Mouse (Mus musculus): ENCODE results near the gene Sema3e. TPM values are rescaled to one million over a fixed set of nuclear protein-coding genes. Genes with fewer than 3 reads are reported as not detected.

Gene Sema3e
- polyA plus RNA-seq, 1 experiment from 2014 or later = 2.0 TPM

- 91% methylated on average over 11 of the region's 11 CpGs for WGBS
- Histone ChIP-seq H3K9me3 (no peaks in the 10 kb centered on the region), H3K4me3 (no peak overlapping the region), H3K36me3 (no peaks in the 10 kb centered on the region), H3K27me3 (ENCODE audit: insufficient read depth, poor library complexity, severe bottlenecking) (no peaks in the 10 kb centered on the region), H3K4me1 (replicated peaks) (no peaks in the 10 kb centered on the region), H3K27ac (no peak overlapping the region)
- no peak for DNase-seq (ENCODE audit: low spot score)
Observed at GRCm38 (mm10) chr5:14182156-14182555, 157.1 kb downstream of the Sema3e start.

GRCm38 (mm10) chr5:14195172-14195819, 170.2 kb downstream of the Sema3e start:
- Histone ChIP-seq H3K36me3 (no peaks in the 10 kb centered on the region), H3K4me3 (no peak overlapping the region), H3K4me1 (replicated peaks) (no peaks in the 10 kb centered on the region), H3K9me3 (no peaks in the 10 kb centered on the region), H3K27ac (no peak overlapping the region), H3K27me3 (ENCODE audit: insufficient read depth, poor library complexity, severe bottlenecking) (no peaks in the 10 kb centered on the region)
- no peak for DNase-seq (ENCODE audit: low spot score)
- WGBS = 74% methylated on average over 6 of the region's 6 CpGs

- Histone ChIP-seq H3K27ac (no peak overlapping the region), H3K27me3 (ENCODE audit: insufficient read depth, poor library complexity, severe bottlenecking) (no peaks in the 10 kb centered on the region), H3K4me3 (no peak overlapping the region), H3K36me3 (no peaks in the 10 kb centered on the region), H3K4me1 (replicated peaks) (no peaks in the 10 kb centered on the region), H3K9me3 (no peaks in the 10 kb centered on the region)
- 78% methylated on average over 3 of the region's 3 CpGs for WGBS
- no peak for DNase-seq (ENCODE audit: low spot score)
Observed at GRCm38 (mm10) chr5:14198344-14199040, 173.4 kb downstream of the Sema3e start.

GRCm38 (mm10) chr5:14206794-14207193, 181.7 kb downstream of the Sema3e start:
- H3K9me3 ChIP-seq = no peaks in the 10 kb centered on the region
- no peaks in the 10 kb centered on the region for H3K36me3 ChIP-seq
- H3K27me3 ChIP-seq (ENCODE audit: insufficient read depth, poor library complexity, severe bottlenecking) = no peaks in the 10 kb centered on the region
- H3K4me1 ChIP-seq (replicated peaks) = no peaks in the 10 kb centered on the region
- H3K27ac ChIP-seq = no peak overlapping the region
- H3K4me3 ChIP-seq = no peak overlapping the region
- no peak for DNase-seq (ENCODE audit: low spot score)
- WGBS = 80% methylated on average over 2 of the region's 2 CpGs

GRCm38 (mm10) chr5:14209962-14210361, 184.9 kb downstream of the Sema3e start:
- Histone ChIP-seq H3K27ac (no peak overlapping the region), H3K27me3 (ENCODE audit: insufficient read depth, poor library complexity, severe bottlenecking) (no peaks in the 10 kb centered on the region), H3K9me3 (no peaks in the 10 kb centered on the region), H3K4me3 (no peak overlapping the region), H3K4me1 (replicated peaks) (no peaks in the 10 kb centered on the region), H3K36me3 (no peaks in the 10 kb centered on the region)
- no peak for DNase-seq (ENCODE audit: low spot score)
- WGBS = 87% methylated on average over 3 of the region's 3 CpGs

- DNase-seq (ENCODE audit: low spot score) = no peak
- WGBS = 79% methylated on average over 7 of the region's 7 CpGs
- H3K4me1 ChIP-seq (replicated peaks) = no peaks in the 10 kb centered on the region
- H3K4me3 ChIP-seq = no peak overlapping the region
- H3K27ac ChIP-seq = no peak overlapping the region
- H3K36me3 ChIP-seq = no peaks in the 10 kb centered on the region
- H3K27me3 ChIP-seq (ENCODE audit: insufficient read depth, poor library complexity, severe bottlenecking) = no peaks in the 10 kb centered on the region
- no peaks in the 10 kb centered on the region for H3K9me3 ChIP-seq
Observed at GRCm38 (mm10) chr5:14216211-14216610, 191.1 kb downstream of the Sema3e start.

- Histone ChIP-seq H3K36me3 (no peaks in the 10 kb centered on the region), H3K4me1 (replicated peaks) (no peaks in the 10 kb centered on the region), H3K27ac (no peak overlapping the region), H3K9me3 (no peaks in the 10 kb centered on the region), H3K4me3 (no peak overlapping the region), H3K27me3 (ENCODE audit: insufficient read depth, poor library complexity, severe bottlenecking) (no peaks in the 10 kb centered on the region)
- 85% methylated on average over 4 of the region's 4 CpGs for WGBS
- no peak for DNase-seq (ENCODE audit: low spot score)
Observed at GRCm38 (mm10) chr5:14218677-14219076, 193.6 kb downstream of the Sema3e start.

GRCm38 (mm10) chr5:14224509-14224908, 199.4 kb downstream of the Sema3e start:
- Histone ChIP-seq H3K4me3 (no peak overlapping the region), H3K27ac (no peak overlapping the region), H3K9me3 (no peaks in the 10 kb centered on the region), H3K27me3 (ENCODE audit: insufficient read depth, poor library complexity, severe bottlenecking) (no peaks in the 10 kb centered on the region), H3K36me3 (no peaks in the 10 kb centered on the region), H3K4me1 (replicated peaks) (no peaks in the 10 kb centered on the region)
- DNase-seq (ENCODE audit: low spot score) = no peak
- WGBS = 86% methylated on average over 6 of the region's 6 CpGs

- Histone ChIP-seq H3K27me3 (ENCODE audit: insufficient read depth, poor library complexity, severe bottlenecking) (no peaks in the 10 kb centered on the region), H3K9me3 (no peaks in the 10 kb centered on the region), H3K27ac (no peak overlapping the region), H3K36me3 (no peaks in the 10 kb centered on the region), H3K4me1 (replicated peaks) (no peaks in the 10 kb centered on the region), H3K4me3 (no peak overlapping the region)
- 83% methylated on average over 3 of the region's 3 CpGs for WGBS
- DNase-seq (ENCODE audit: low spot score) = no peak
Observed at GRCm38 (mm10) chr5:14231027-14231426, 206.0 kb downstream of the Sema3e start.

- no peaks in the 10 kb centered on the region for H3K36me3 ChIP-seq
- 44% methylated on average over 8 of the region's 8 CpGs for WGBS
- H3K27ac ChIP-seq = no peak overlapping the region
- no peaks in the 10 kb centered on the region for H3K9me3 ChIP-seq
- DNase-seq (ENCODE audit: low spot score) = peak; percentile 19
- no peaks in the 10 kb centered on the region for H3K27me3 ChIP-seq (ENCODE audit: insufficient read depth, poor library complexity, severe bottlenecking)
- H3K4me3 ChIP-seq = no peak overlapping the region
- H3K4me1 ChIP-seq (replicated peaks) = no peaks in the 10 kb centered on the region
Observed at GRCm38 (mm10) chr5:14252583-14252982, 227.5 kb downstream of the Sema3e start.

GRCm38 (mm10) chr5:14253328-14253727, 228.3 kb downstream of the Sema3e start:
- no peak overlapping the region for H3K27ac ChIP-seq
- DNase-seq (ENCODE audit: low spot score) = no peak
- 85% methylated on average over 1 of the region's 1 CpGs for WGBS

GRCm38 (mm10) chr5:14260156-14260555, 235.1 kb downstream of the Sema3e start:
- WGBS = 90% methylated on average over 4 of the region's 4 CpGs
- 0 out of 2 replicates have a peak, but pooled peaks cover 2% of the 10 kb centered on the region for H3K9me3 ChIP-seq
- no peaks in the 10 kb centered on the region for H3K4me1 ChIP-seq (replicated peaks)
- H3K27ac ChIP-seq = no peak overlapping the region
- no peaks in the 10 kb centered on the region for H3K36me3 ChIP-seq
- no peaks in the 10 kb centered on the region for H3K27me3 ChIP-seq (ENCODE audit: insufficient read depth, poor library complexity, severe bottlenecking)
- no peak overlapping the region for H3K4me3 ChIP-seq
- no peak for DNase-seq (ENCODE audit: low spot score)

More at GRCm38 (mm10) chr5:14253328-14253727, 228.3 kb downstream of the Sema3e start:
- Histone ChIP-seq H3K27me3 (ENCODE audit: insufficient read depth, poor library complexity, severe bottlenecking) (no peaks in the 10 kb centered on the region), H3K4me3 (no peak overlapping the region), H3K9me3 (no peaks in the 10 kb centered on the region), H3K4me1 (replicated peaks) (no peaks in the 10 kb centered on the region), H3K36me3 (no peaks in the 10 kb centered on the region)

GRCm38 (mm10) chr5:14267400-14267799, 242.3 kb downstream of the Sema3e start:
- WGBS = 81% methylated on average over 2 of the region's 2 CpGs
- Histone ChIP-seq H3K9me3 (no peaks in the 10 kb centered on the region), H3K27me3 (ENCODE audit: insufficient read depth, poor library complexity, severe bottlenecking) (no peaks in the 10 kb centered on the region)

More at GRCm38 (mm10) chr5:14267400-14267799, 242.3 kb downstream of the Sema3e start:
- H3K27ac ChIP-seq = no peak overlapping the region
- DNase-seq (ENCODE audit: low spot score) = no peak
- no peak overlapping the region for H3K4me3 ChIP-seq
- no peaks in the 10 kb centered on the region for H3K36me3 ChIP-seq
- no peaks in the 10 kb centered on the region for H3K4me1 ChIP-seq (replicated peaks)
